Mouse (Mus musculus) C2C12 (cell line): ENCODE data around the gene Cacna2d3.

Experiments
- CEBPB ChIP-seq: IDR thresholded peaks from one replicate; pipeline ENCODE4 v1.6.1; 2011; ENCODE audit warnings: low read depth, mild to moderate bottlenecking, control low read depth, moderate library complexity
- CTCF ChIP-seq: IDR thresholded peaks from one replicate; pipeline ENCODE4 v1.5.1; 2011; ENCODE audit not compliant: control insufficient read depth, insufficient read depth, insufficient read length
- MAX ChIP-seq: IDR thresholded peaks from one replicate; pipeline ENCODE4 v1.6.1; 2011; ENCODE audit warnings: mild to moderate bottlenecking, control low read depth
- USF1 ChIP-seq: IDR thresholded peaks from one replicate; pipeline ENCODE4 v1.6.1; 2011; ENCODE audit warnings: low read depth, mild to moderate bottlenecking, control low read depth, moderate library complexity

GRCm38 (mm10) chr14:29449203-29449602, 272.5 kb downstream of the Cacna2d3 start:
- TF ChIP-seq CTCF = no peak
- no peak for TF ChIP-seq CEBPB
- TF ChIP-seq MAX = no peak
- TF ChIP-seq USF1 = no peak
